Mouse (Mus musculus) cerebellum, adult 11 months (tissue): Measurements from ENCODE around the gene Gpatch3.

Source experiments
- DNase-seq: peaks from one replicate; pipeline ENCODE4 v3.0.0; 2022

Gpatch3 gene

GRCm38 (mm10) chr4:133584059-133584951, 9.8 kb downstream of the Gpatch3 start, which contains the start of gene Gpn2:
Gpn2 (plus strand) TSS chr4:133584362.
- DNase-seq: peak; percentile 61

- DNase-seq: peak; percentile 49
Observed at GRCm38 (mm10) chr4:133592570-133592969, 18.0 kb downstream of the Gpatch3 start.

- no peak for DNase-seq
Observed at GRCm38 (mm10) chr4:133595538-133595937, 21.0 kb downstream of the Gpatch3 start.

DNA sequence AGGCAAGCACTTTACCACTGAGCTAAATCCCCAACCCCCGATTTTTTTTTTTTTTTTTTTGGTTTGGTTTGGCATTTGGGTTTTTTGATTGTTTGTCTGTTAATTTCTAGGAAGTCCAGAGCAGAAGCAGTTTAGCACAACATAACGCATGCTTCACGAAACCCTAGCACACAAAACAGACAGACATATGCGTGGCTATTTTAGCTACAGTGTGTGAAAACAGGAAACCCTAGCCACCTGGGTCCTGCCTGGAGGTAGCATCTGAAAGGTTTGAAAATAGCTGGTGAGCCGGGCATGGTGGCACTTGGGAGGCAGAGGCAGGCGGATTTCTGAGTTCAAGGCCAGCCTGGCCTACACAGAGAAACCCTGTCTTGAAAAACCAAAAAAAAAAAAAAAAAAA, 21.5 kb downstream of the Gpatch3 start:
- no peak for DNase-seq

GRCm38 (mm10) chr4:133598616-133599015, 24.1 kb downstream of the Gpatch3 start:
- no peak for DNase-seq

GRCm38 (mm10) chr4:133599116-133599515, 24.6 kb downstream of the Gpatch3 start:
- no peak for DNase-seq

- peak; percentile 62 for DNase-seq
Observed at GRCm38 (mm10) chr4:133599571-133600073, 25.1 kb downstream of the Gpatch3 start.

DNA sequence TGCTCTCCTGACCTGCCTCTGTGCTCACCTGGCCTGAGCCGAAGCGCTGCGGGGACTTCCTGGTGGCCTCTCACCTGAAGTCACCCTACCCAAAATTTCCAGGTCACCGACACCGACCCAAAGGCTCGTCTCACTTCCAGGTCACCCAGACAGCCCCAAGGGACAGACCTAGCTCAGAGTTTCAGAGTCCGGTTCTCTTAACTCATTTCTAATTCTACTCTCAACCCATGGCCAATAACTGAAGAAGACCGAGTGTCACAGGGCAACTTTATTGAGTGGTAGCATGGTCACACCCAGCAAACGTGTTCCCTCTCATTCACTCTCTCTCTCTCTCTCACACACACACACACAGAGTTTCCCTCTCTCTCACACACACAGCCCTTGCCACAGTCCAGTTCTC, 25.8 kb downstream of the Gpatch3 start:
- DNase-seq: no peak

- peak; percentile 40 for DNase-seq
Observed at GRCm38 (mm10) chr4:133601721-133602218, 27.2 kb downstream of the Gpatch3 start, which contains the start of gene Sfn. Sfn (minus strand) TSS chr4:133602168.

- DNase-seq: no peak
Observed at GRCm38 (mm10) chr4:133603056-133603455, 28.5 kb downstream of the Gpatch3 start.

- no peak for DNase-seq
Observed at GRCm38 (mm10) chr4:133604175-133604574, 29.6 kb downstream of the Gpatch3 start.

- DNase-seq: no peak
Observed at GRCm38 (mm10) chr4:133604856-133605255, 30.3 kb downstream of the Gpatch3 start.

- no peak for DNase-seq
Observed at GRCm38 (mm10) chr4:133605330-133605729, 30.8 kb downstream of the Gpatch3 start.

- DNase-seq: no peak
Observed at GRCm38 (mm10) chr4:133607284-133607683, 32.7 kb downstream of the Gpatch3 start.

- DNase-seq: peak; percentile 60
Observed at GRCm38 (mm10) chr4:133609719-133610118, 35.2 kb downstream of the Gpatch3 start.

DNA sequence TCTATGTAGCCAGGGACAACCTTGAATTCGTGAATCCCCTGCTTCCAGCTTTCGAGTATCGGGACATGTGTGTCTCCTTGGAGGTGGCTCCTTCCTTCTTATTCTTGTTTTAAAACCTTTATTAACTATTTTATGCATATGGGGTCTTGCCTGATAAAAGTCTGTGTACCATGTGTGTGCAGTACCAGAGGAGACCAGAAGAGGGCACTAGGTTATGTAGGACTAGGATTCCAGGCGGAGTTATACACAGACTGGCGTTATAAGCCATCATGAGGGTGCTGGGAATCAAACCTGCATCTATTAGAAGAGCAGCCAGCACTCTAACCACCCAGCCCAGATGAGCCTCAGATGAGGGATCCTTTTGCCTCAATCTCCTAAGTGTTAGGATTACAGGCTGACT, 37.3 kb downstream of the Gpatch3 start:
- DNase-seq: no peak

DNA sequence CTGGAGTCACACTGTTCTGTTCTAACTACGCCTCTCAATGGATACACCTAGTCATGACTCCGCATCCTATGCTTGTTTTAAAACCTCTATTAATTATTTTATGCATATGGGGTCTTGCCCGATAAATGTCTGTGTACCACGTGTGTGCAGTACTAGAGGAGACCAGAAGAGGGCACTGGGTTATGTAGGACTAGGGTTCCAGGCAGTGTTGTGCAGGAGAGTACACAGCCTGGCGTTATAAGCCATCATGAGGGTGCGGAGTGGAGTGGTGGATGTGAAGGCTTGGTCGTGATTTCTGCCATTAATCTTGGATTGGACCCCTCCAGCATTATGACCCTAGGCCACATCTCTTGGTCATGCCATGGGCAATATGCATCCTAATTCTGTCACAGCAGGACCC, 37.9 kb downstream of the Gpatch3 start:
- DNase-seq: no peak

- no peak for DNase-seq
Observed at GRCm38 (mm10) chr4:133613026-133613425, 38.5 kb downstream of the Gpatch3 start.

GRCm38 (mm10) chr4:133613867-133614266, 39.3 kb downstream of the Gpatch3 start:
- DNase-seq: no peak

DNA sequence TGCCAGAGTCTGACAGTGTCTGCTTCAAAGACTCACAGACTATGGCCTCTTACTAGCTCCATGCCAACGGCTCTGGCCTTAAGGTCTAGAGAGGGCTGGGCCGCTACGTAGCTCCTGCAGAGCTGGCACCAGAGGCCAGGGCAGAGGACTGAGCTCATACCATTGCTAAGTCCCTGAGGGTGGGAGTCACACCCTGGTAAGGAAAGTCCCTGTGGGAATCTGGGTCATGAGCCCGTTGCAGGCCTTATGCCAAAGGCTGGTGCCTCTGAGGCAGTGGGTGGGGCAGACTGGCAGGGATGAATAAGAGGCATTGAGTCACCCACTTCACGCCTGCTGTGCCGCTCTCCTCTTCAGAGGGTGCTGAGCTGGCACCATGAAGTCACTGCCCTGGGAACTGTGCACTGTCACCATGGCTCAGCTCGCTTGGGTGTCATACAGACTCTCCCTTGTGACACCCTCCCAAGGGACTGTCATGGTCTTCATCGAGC, 39.8 kb downstream of the Gpatch3 start:
- no peak for DNase-seq

GRCm38 (mm10) chr4:133615416-133615815, 40.9 kb downstream of the Gpatch3 start:
- DNase-seq: no peak

DNA sequence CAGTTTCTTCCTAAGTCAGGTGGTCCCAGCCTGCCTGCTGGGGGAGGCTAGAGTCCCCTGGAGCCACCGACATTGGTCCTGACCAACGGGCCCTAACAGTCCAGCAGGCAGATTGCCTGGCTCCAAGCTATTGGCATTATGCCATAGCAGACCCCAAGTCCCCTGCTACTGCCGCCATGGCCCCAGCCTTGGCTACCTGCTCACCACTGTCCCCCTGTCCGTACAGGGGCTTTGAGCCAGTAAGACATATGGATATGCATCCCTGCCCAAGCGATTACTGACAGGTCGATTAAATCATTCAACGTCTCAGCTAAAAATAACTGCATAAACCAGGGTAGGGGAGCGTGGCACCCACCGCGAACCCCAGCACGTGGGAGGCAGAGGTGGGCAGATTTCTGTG, 43.4 kb downstream of the Gpatch3 start:
- no peak for DNase-seq

DNA sequence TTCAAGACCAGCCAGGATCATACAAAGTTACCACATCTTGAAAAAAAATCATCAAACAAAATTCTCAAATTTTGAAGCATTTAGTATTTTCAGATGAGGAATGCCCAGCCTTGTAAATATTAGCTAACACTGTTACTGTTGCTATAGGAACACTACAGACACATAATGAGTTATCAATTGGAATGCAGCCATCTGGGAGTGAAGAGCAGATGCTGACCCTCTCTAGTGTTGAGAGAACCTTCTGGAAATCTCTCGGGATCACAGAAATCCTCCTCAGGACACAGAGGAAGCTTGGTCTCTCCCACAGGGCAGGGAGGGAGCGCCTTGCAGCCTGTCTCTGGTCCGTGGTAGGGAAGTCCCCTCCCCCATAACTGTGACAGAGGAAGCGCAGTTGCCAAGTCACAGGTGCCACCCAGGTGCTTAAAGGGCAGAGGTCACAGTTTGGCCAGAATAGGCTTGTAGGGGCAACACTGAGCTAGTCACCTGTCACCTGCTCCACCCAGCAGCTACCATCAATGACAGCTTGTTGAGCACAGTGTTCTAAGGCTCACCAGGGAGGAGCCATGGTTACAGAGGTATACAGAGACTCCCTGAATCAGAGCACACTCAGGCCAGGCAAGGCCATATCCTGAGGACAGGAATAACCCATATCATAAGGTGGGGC, 45.1 kb downstream of the Gpatch3 start:
- no peak for DNase-seq
